Mouse (Mus musculus) MEL (cell line): ENCODE measurements around the gene Tsen15. TPM values are rescaled to one million over a fixed set of nuclear protein-coding genes. Genes with fewer than 3 reads are reported as not detected.

Experiments used
- DNase-seq: peaks from one replicate; pipeline ENCODE4 v3.0.0; 2011; ENCODE audit warnings: low read depth, low spot score
- H3K27ac ChIP-seq: 2 replicates; pipeline ENCODE4 v1.5.1; 2012; ENCODE audit warnings: low read depth, mild to moderate bottlenecking, control low read depth, low read length, moderate library complexity; ENCODE audit not compliant: control insufficient read depth
- H3K27me3 ChIP-seq, 2 experiments: fragments of 150-350 bp in 1 of 2; sonication (generic) in 1 of 2; 2 replicates each; pipeline ENCODE4 v1.6.1; 2012; ENCODE audit warnings: low read length in 2 of 2, mild to moderate bottlenecking in 2 of 2, improper control_type of control experiment in 1 of 2, moderate library complexity in 1 of 2; ENCODE audit not compliant: insufficient read depth in 2 of 2, control insufficient read depth in 1 of 2
- H3K36me3 ChIP-seq, 2 experiments: 2 replicates each; pipeline ENCODE4 v1.6.1; 2012 to 2014; ENCODE audit warnings: low read length in 2 of 2, improper control_type of control experiment in 1 of 2, inconsistent platforms in 1 of 2, mild to moderate bottlenecking in 1 of 2; ENCODE audit not compliant: insufficient read depth in 2 of 2, control insufficient read depth in 1 of 2
- H3K4me1 ChIP-seq, 2 experiments: fragments of 150-350 bp in 1 of 2; sonication (generic) in 1 of 2; 2 replicates each; pipeline ENCODE4 v1.6.1; 2012; ENCODE audit warnings: low read length in 2 of 2, improper control_type of control experiment in 1 of 2, mild to moderate bottlenecking in 1 of 2; ENCODE audit not compliant: insufficient read depth in 2 of 2, control insufficient read depth in 1 of 2
- H3K4me3 ChIP-seq, 2 experiments: fragments of 150-350 bp in 1 of 2; sonication (generic) in 1 of 2; 2 replicates each; pipeline ENCODE4 v1.5.1; 2012; ENCODE audit warnings: low read depth in 2 of 2, low read length in 2 of 2, mild to moderate bottlenecking in 2 of 2, moderate library complexity in 2 of 2, control low read depth in 1 of 2, improper control_type of control experiment in 1 of 2; ENCODE audit not compliant: control insufficient read depth in 1 of 2, insufficient read depth in 1 of 2
- H3K79me2 ChIP-seq: 2 replicates; pipeline ENCODE4 v1.6.1; 2012; ENCODE audit warnings: mild to moderate bottlenecking, low read length, moderate library complexity; ENCODE audit not compliant: control insufficient read depth, poor library complexity, insufficient read depth
- H3K9ac ChIP-seq: 2 replicates; pipeline ENCODE4 v1.6.1; 2012; ENCODE audit warnings: low read depth, mild to moderate bottlenecking, control low read depth, low read length, moderate library complexity; ENCODE audit not compliant: control insufficient read depth, poor library complexity, severe bottlenecking
- H3K9me3 ChIP-seq: fragments of 150-350 bp; sonication (generic); replicated peaks from 2 replicates; pipeline ENCODE4 v1.6.1; 2012; ENCODE audit warnings: mild to moderate bottlenecking, low read length, improper control_type of control experiment, moderate library complexity; ENCODE audit not compliant: insufficient read depth
- BHLHE40 ChIP-seq: IDR thresholded peaks from 2 replicates; pipeline ENCODE4 v1.6.1; 2012; ENCODE audit warnings: low read depth, mild to moderate bottlenecking, inconsistent platforms, low read length, improper control_type of control experiment, borderline replicate concordance
- CHD2 ChIP-seq: IDR thresholded peaks from 2 replicates; pipeline ENCODE4 v1.6.1; 2011; ENCODE audit warnings: low read length, improper control_type of control experiment
- CTCF ChIP-seq, 3 experiments: IDR thresholded peaks in 2 of 3; conservative IDR thresholded peaks in 1 of 3; 2 replicates each; pipeline ENCODE4 v1.5.1; 2011 to 2012; ENCODE audit warnings: low read length in 3 of 3, low read depth in 2 of 3, mild to moderate bottlenecking in 2 of 3, improper control_type of control experiment in 1 of 3, inconsistent platforms in 1 of 3, mixed read lengths in 1 of 3, moderate library complexity in 1 of 3; ENCODE audit not compliant: control insufficient read depth in 1 of 3, insufficient read depth in 1 of 3, poor library complexity in 1 of 3, severe bottlenecking in 1 of 3
- E2F4 ChIP-seq: IDR thresholded peaks from 2 replicates; pipeline ENCODE4 v1.6.1; 2011; ENCODE audit warnings: low read depth, low read length, improper control_type of control experiment, borderline replicate concordance
- ELF1 ChIP-seq: IDR thresholded peaks from 2 replicates; pipeline ENCODE4 v1.6.1; 2014; ENCODE audit warnings: low read depth, mild to moderate bottlenecking, inconsistent platforms, low read length, improper control_type of control experiment, moderate library complexity
- HCFC1 ChIP-seq: IDR thresholded peaks from 2 replicates; pipeline ENCODE4 v1.6.1; 2012; ENCODE audit warnings: low read depth, mild to moderate bottlenecking, inconsistent platforms, low read length, improper control_type of control experiment, moderate library complexity
- MAFK ChIP-seq: IDR thresholded peaks from 2 replicates; pipeline ENCODE4 v1.6.1; 2011; ENCODE audit warnings: low read depth, mild to moderate bottlenecking, low read length, improper control_type of control experiment, borderline replicate concordance
- MAX ChIP-seq: IDR thresholded peaks from 2 replicates; pipeline ENCODE4 v1.6.1; 2011; ENCODE audit warnings: low read length, improper control_type of control experiment
- MXI1 ChIP-seq: IDR thresholded peaks from 2 replicates; pipeline ENCODE4 v1.6.1; 2011; ENCODE audit warnings: mild to moderate bottlenecking, low read depth, low read length, improper control_type of control experiment
- MYB ChIP-seq: IDR thresholded peaks from 2 replicates; pipeline ENCODE4 v1.6.1; 2011; ENCODE audit warnings: mild to moderate bottlenecking, low read depth, low read length, improper control_type of control experiment
- MYC ChIP-seq: IDR thresholded peaks from 2 replicates; pipeline ENCODE4 v1.6.1; 2011; ENCODE audit warnings: low read depth, mild to moderate bottlenecking, low read length, improper control_type of control experiment, moderate library complexity
- NRF1 ChIP-seq: IDR thresholded peaks from 2 replicates; pipeline ENCODE4 v1.6.1; 2014; ENCODE audit warnings: low read depth, mild to moderate bottlenecking, inconsistent platforms, low read length, improper control_type of control experiment, moderate library complexity; ENCODE audit not compliant: poor library complexity, insufficient read depth, severe bottlenecking
- RAD21 ChIP-seq: IDR thresholded peaks from 2 replicates; pipeline ENCODE4 v1.6.1; 2011; ENCODE audit warnings: mild to moderate bottlenecking, low read depth, low read length, improper control_type of control experiment
- SIN3A ChIP-seq: IDR thresholded peaks from 2 replicates; pipeline ENCODE4 v1.6.1; 2012; ENCODE audit warnings: low read length, improper control_type of control experiment, inconsistent platforms
- SMC3 ChIP-seq: IDR thresholded peaks from 2 replicates; pipeline ENCODE4 v1.6.1; 2011; ENCODE audit warnings: low read depth, low read length, improper control_type of control experiment
- TAL1 ChIP-seq: IDR thresholded peaks from 2 replicates; pipeline ENCODE4 v1.6.1; 2012; ENCODE audit warnings: mild to moderate bottlenecking, inconsistent platforms, low read length, moderate library complexity, mixed read lengths
- TBP ChIP-seq: IDR thresholded peaks from 2 replicates; pipeline ENCODE4 v1.8.0; 2011; ENCODE audit warnings: low read depth, low read length, improper control_type of control experiment
- UBTF ChIP-seq: IDR thresholded peaks from 2 replicates; pipeline ENCODE4 v1.6.1; 2012; ENCODE audit warnings: low read depth, mild to moderate bottlenecking, inconsistent platforms, low read length, improper control_type of control experiment, moderate library complexity, borderline replicate concordance; ENCODE audit not compliant: insufficient read depth
- USF1 ChIP-seq: IDR thresholded peaks from 2 replicates; pipeline ENCODE4 v1.6.1; 2014; ENCODE audit warnings: low read depth, mild to moderate bottlenecking, inconsistent platforms, low read length, improper control_type of control experiment, moderate library complexity
- ZC3H11A ChIP-seq: IDR thresholded peaks from 2 replicates; pipeline ENCODE4 v1.6.1; 2012; ENCODE audit warnings: low read depth, mild to moderate bottlenecking, inconsistent platforms, low read length, improper control_type of control experiment
- ZNF384 ChIP-seq: IDR thresholded peaks from 2 replicates; pipeline ENCODE4 v1.6.1; 2012; ENCODE audit warnings: low read depth, mild to moderate bottlenecking, inconsistent platforms, low read length, improper control_type of control experiment
- polyA plus RNA-seq, 2 experiments: library from polyadenylated mRNA; stranded (reverse) in 1 of 2; unstranded in 1 of 2; fragments of >175 nt in 1 of 2; fragments of >200 nt in 1 of 2; gene quantifications; 2 replicates each; pipeline versions ENCODE4 v1.2.1 to v1.2.4; 2012; ENCODE audit warnings: low replicate concordance in 2 of 2, low read depth in 1 of 2; ENCODE audit not compliant: insufficient read length in 2 of 2, insufficient read depth in 1 of 2, missing spikeins in 1 of 2
- total RNA-seq: library from RNA; depleted of rRNA; stranded (reverse); fragments of 300-350 nt; gene quantifications from 2 replicates; pipeline ENCODE4 v1.2.3, GENCODE M21; 2012

Tsen15 gene
- total and polyA plus RNA-seq, 3 experiments, result 66.8 to 194 (median 68.3) TPM

DNA sequence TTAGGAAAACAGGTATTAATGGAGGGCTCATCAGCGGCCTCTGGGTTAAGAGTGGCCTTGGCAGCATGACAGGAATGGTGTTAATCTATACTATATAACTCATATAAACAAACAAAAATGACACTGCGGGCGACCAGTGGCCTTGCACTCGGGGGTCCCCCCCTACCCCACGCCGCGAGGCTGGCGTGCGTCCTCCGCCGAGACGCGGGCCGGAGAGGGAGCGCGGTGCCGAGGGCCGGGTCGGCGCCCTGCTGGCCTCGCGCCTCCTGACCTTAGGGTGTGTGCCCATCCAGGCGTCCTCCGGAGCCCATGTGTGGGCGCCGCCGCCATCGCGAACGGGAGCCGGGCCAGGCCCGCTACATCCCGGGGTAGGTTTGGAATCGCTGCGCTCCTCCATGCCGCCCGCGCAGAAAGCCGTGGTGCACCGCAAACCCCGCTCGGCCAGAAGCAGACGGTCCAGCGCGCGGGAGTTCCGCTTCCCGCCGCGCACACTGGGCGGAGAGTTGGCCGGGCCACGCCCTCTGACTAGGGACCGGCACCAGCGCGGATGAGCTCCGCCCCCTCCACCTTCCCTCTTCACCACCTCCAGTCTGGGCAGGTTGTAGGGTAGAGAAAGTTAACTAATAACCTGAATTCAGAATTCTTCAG lies at the start of gene Tsen15 (continued):
- TF ChIP-seq UBTF (no peak), CTCF (IDR thresholded peaks at IDR 0.05 in 2 of 3, conservative IDR thresholded peaks at IDR 0.05 in 1 of 3; ENCODE audit: control insufficient read depth in 1 of 3, insufficient read depth in 1 of 3, low read depth in 2 of 3, low read length in 3 of 3, poor library complexity in 1 of 3, severe bottlenecking in 1 of 3) (no peak), MAX (peak; percentile 80), CHD2 (no peak), SIN3A (peak; percentile 83)

DNA sequence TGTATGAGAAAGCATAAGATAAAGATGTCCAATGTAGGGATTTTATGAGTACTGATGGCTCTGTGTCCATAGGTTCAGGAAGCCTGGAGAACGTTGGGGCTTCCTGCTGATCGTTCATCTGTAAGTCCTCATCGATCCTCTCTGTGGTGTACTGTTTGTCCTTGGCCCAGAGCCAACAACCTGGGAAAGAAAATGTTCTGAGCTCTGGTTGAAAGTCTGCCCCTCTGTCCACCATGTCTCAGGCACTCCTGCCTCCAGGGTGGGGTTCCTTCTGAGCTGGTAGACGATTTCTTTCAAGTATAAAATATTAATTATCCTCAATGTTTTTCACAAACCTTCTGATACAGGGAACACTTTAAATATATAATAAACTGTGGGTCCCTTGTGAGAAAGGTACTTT lies 47.7 kb upstream of the Tsen15 start:
- Histone ChIP-seq H3K27ac (no peak overlapping the region), H3K9me3 (no peaks in the 10 kb centered on the region), H3K36me3 (no peaks in the 10 kb centered on the region), H3K4me3 (no peak overlapping the region), H3K27me3 (peaks cover 0 to 1% of the 10 kb centered on the region in 2 experiments; a peak in 1 of 4 replicates), H3K79me2 (no peaks in the 10 kb centered on the region)
- no peak for DNase-seq
- TF ChIP-seq USF1 (no peak), MYC (no peak), HCFC1 (no peak), CHD2 (no peak), MYB (no peak), RAD21 (no peak)
- TF ChIP-seq, all 39 proteins: peak for 0
- H3K4me1 ChIP-seq, result no peaks in the 10 kb centered on the region
- no peak overlapping the region for H3K9ac ChIP-seq

GRCm38 (mm10) chr1:152429805-152430204 lies 43.3 kb upstream of the Tsen15 start:
- H3K4me1 ChIP-seq, result no peaks in the 10 kb centered on the region
- H3K9me3 ChIP-seq, result no peaks in the 10 kb centered on the region
- no peak overlapping the region for H3K9ac ChIP-seq
- TF ChIP-seq E2F4 (no peak), NRF1 (no peak), ZNF384 (no peak), MAX (no peak), CHD2 (no peak), ELF1 (no peak), MAFK (no peak), ZC3H11A (no peak), SMC3 (no peak), SIN3A (no peak), USF1 (no peak), TBP (no peak), MYB (no peak), MXI1 (no peak), BHLHE40 (no peak), HCFC1 (no peak), TAL1 (no peak)
- H3K27me3 ChIP-seq, result peaks cover 0 to 2% of the 10 kb centered on the region in 2 experiments; a peak in 2 of 4 replicates
- peak; percentile 29 for DNase-seq
- H3K27ac ChIP-seq, result no peak overlapping the region
- no peaks in the 10 kb centered on the region for H3K36me3 ChIP-seq
- H3K4me3 ChIP-seq, result no peak overlapping the region
- H3K79me2 ChIP-seq, result no peaks in the 10 kb centered on the region
